Mouse (Mus musculus): ENCODE data around the gene Ror1. TPM values are rescaled to one million over a fixed set of nuclear protein-coding genes. Genes with fewer than 3 reads are reported as not detected.

The Ror1 gene
- polyA plus RNA-seq, 1 experiment = 10.8 TPM

DNA sequence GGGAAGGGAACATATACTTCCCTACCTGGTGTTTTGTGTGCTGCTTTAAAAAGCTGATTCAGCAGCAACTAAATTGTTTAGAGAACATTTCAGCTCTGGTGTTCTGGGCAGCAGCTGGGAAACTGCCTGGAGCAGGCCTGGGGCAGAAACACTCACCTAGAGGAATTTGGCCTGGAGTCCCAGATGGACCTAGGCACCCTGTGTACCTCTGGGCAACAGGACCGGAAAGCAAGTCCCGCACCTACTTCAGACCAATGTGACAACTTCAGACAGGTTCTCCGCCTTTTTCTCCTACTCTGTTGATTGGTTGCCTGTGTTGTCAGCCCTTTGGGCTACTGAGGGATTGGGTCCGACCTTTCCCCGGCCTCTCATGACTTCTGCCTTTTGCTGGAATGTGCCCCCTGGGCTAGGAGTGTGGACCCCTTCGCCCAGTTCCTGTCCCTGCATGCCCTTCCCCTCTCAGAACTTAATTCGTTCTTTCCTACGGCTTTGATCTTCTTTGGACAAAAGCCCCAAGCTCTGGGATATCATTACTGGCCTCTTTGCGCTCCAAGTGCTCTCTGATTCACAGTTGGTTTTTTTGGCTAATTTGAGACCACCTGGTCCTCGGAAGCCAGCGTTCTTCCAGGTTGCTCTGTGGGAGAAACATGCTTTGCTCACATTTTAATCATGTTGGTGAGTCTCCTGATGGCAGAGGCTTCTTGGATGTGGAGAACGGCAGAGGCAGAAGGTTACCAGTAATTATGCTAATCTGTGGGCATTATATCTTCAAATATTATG is 31.1 kb downstream of the Ror1 start:
- no peak for TF ChIP-seq CTCF (IDR thresholded peaks at IDR 0.05; ENCODE audit: borderline replicate concordance, insufficient read depth, low read length)
- TF ChIP-seq POLR2A (IDR thresholded peaks at IDR 0.05; ENCODE audit: low read depth, low read length) = no peak
- Histone ChIP-seq H3K4me1 (ENCODE audit: control insufficient read depth, insufficient read depth, low read length) (no peaks in the 10 kb centered on the region), H3K27ac (ENCODE audit: insufficient read depth, low read length) (no peak overlapping the region), H3K4me3 (ENCODE audit: insufficient read depth, low read length) (no peak overlapping the region)

GRCm38 (mm10) chr4:100128026-100128922 is 32.7 kb downstream of the Ror1 start:
- Histone ChIP-seq H3K4me1 (ENCODE audit: control insufficient read depth, insufficient read depth, low read length) (no peaks in the 10 kb centered on the region), H3K4me3 (ENCODE audit: insufficient read depth, low read length) (no peak overlapping the region), H3K27ac (ENCODE audit: insufficient read depth, low read length) (no peak overlapping the region)
- no peak for TF ChIP-seq CTCF (IDR thresholded peaks at IDR 0.05; ENCODE audit: borderline replicate concordance, insufficient read depth, low read length)
- no peak for TF ChIP-seq POLR2A (IDR thresholded peaks at IDR 0.05; ENCODE audit: low read depth, low read length)

- no peak overlapping the region for H3K4me3 ChIP-seq (ENCODE audit: insufficient read depth, low read length)
- H3K4me1 ChIP-seq (ENCODE audit: control insufficient read depth, insufficient read depth, low read length) = no peaks in the 10 kb centered on the region
- H3K27ac ChIP-seq (ENCODE audit: insufficient read depth, low read length) = no peak overlapping the region
- TF ChIP-seq CTCF (IDR thresholded peaks at IDR 0.05; ENCODE audit: borderline replicate concordance, insufficient read depth, low read length) (no peak), POLR2A (IDR thresholded peaks at IDR 0.05; ENCODE audit: low read depth, low read length) (no peak)
Observed at GRCm38 (mm10) chr4:100129201-100129600, 33.6 kb downstream of the Ror1 start.

- Histone ChIP-seq H3K4me3 (ENCODE audit: insufficient read depth, low read length) (no peak overlapping the region), H3K4me1 (ENCODE audit: control insufficient read depth, insufficient read depth, low read length) (no peaks in the 10 kb centered on the region), H3K27ac (ENCODE audit: insufficient read depth, low read length) (no peak overlapping the region)
- TF ChIP-seq CTCF (IDR thresholded peaks at IDR 0.05; ENCODE audit: borderline replicate concordance, insufficient read depth, low read length) (no peak), POLR2A (IDR thresholded peaks at IDR 0.05; ENCODE audit: low read depth, low read length) (no peak)
Observed at GRCm38 (mm10) chr4:100130771-100131475, 35.3 kb downstream of the Ror1 start.

- Histone ChIP-seq H3K27ac (ENCODE audit: insufficient read depth, low read length) (no peak overlapping the region), H3K4me1 (ENCODE audit: control insufficient read depth, insufficient read depth, low read length) (no peaks in the 10 kb centered on the region)
Observed at GRCm38 (mm10) chr4:100131488-100131887, 35.9 kb downstream of the Ror1 start.

DNA sequence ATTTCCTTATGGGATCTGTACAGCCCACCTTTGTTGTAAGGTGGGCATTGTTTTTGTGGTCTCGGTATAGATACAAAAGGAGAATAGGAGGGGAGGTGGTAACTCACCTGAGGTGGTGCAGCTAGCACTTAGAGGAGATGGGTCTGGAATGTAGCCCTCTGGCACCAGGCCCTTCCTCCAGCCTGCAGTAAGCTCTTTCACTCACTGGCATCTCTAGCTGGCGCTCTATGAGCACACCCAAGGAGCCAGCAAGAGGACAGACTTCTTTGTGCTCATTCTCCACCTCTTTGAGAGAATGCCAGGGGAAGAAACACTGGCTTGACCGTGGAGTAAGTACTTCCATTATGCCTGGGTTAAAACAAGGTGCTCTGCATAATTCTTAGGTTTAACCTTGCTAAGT is 36.7 kb downstream of the Ror1 start:
- no peak overlapping the region for H3K27ac ChIP-seq (ENCODE audit: insufficient read depth, low read length)
- H3K4me3 ChIP-seq (ENCODE audit: insufficient read depth, low read length) = no peak overlapping the region
- TF ChIP-seq POLR2A (IDR thresholded peaks at IDR 0.05; ENCODE audit: low read depth, low read length) (no peak), CTCF (IDR thresholded peaks at IDR 0.05; ENCODE audit: borderline replicate concordance, insufficient read depth, low read length) (no peak)
- no peaks in the 10 kb centered on the region for H3K4me1 ChIP-seq (ENCODE audit: control insufficient read depth, insufficient read depth, low read length)

More at GRCm38 (mm10) chr4:100131488-100131887, 35.9 kb downstream of the Ror1 start:
- no peak overlapping the region for H3K4me3 ChIP-seq (ENCODE audit: insufficient read depth, low read length)
- TF ChIP-seq POLR2A (IDR thresholded peaks at IDR 0.05; ENCODE audit: low read depth, low read length) = no peak
- no peak for TF ChIP-seq CTCF (IDR thresholded peaks at IDR 0.05; ENCODE audit: borderline replicate concordance, insufficient read depth, low read length)

- Histone ChIP-seq H3K27ac (ENCODE audit: insufficient read depth, low read length) (no peak overlapping the region), H3K4me1 (ENCODE audit: control insufficient read depth, insufficient read depth, low read length) (no peaks in the 10 kb centered on the region), H3K4me3 (ENCODE audit: insufficient read depth, low read length) (no peak overlapping the region)
- TF ChIP-seq CTCF (IDR thresholded peaks at IDR 0.05; ENCODE audit: borderline replicate concordance, insufficient read depth, low read length) (no peak), POLR2A (IDR thresholded peaks at IDR 0.05; ENCODE audit: low read depth, low read length) (no peak)
Observed at GRCm38 (mm10) chr4:100136046-100136445, 40.5 kb downstream of the Ror1 start.

DNA sequence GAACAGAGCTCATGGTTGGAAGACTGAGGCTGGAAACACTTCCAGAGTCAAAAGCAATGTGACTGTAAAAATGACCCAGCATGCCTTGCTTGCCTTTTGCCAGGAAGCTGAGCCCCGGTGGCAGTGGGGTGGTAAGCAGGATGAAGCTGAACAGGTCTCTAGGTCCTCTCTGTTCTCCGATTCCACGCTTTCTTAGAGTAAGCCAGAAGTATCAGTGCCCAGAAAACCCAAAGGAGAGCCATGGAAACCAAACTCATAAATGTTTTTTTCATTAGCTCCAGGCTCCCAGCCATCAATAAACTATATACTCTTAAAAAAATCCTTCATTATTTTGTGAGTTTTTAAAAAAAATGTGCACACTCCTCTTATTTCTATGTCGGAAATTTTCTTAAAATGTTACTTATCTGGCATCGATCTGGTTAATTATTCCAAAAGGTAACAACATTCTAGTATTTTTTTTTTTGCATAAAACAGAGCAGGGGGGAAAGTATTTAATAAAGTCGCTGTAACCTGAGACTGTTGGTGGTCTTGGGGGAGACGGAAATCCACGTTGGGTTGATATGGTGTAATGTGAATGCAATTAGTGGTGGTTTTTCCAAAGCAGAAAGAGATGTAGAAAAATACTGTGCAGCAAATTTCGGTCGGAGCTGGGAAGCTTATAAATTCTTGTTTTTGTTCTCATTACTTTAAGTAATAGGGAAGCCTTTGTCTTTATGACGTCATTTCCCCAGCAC is 41.7 kb downstream of the Ror1 start:
- Histone ChIP-seq H3K4me3 (ENCODE audit: insufficient read depth, low read length) (no peak overlapping the region), H3K27ac (ENCODE audit: insufficient read depth, low read length) (no peak overlapping the region), H3K4me1 (ENCODE audit: control insufficient read depth, insufficient read depth, low read length) (no peaks in the 10 kb centered on the region)
- TF ChIP-seq POLR2A (IDR thresholded peaks at IDR 0.05; ENCODE audit: low read depth, low read length) = no peak
- no peak for TF ChIP-seq CTCF (IDR thresholded peaks at IDR 0.05; ENCODE audit: borderline replicate concordance, insufficient read depth, low read length)

- no peak overlapping the region for H3K27ac ChIP-seq (ENCODE audit: insufficient read depth, low read length)
- no peak for TF ChIP-seq CTCF (IDR thresholded peaks at IDR 0.05; ENCODE audit: borderline replicate concordance, insufficient read depth, low read length)
- TF ChIP-seq POLR2A (IDR thresholded peaks at IDR 0.05; ENCODE audit: low read depth, low read length) = no peak
- no peaks in the 10 kb centered on the region for H3K4me1 ChIP-seq (ENCODE audit: control insufficient read depth, insufficient read depth, low read length)
- no peak overlapping the region for H3K4me3 ChIP-seq (ENCODE audit: insufficient read depth, low read length)
Observed at GRCm38 (mm10) chr4:100141626-100142025, 46.0 kb downstream of the Ror1 start.

Measured in embryonic fibroblast, embryonic 13.5 days (primary cell).